Mouse (Mus musculus): ENCODE data around the gene Gm17662. TPM values are rescaled to one million over a fixed set of nuclear protein-coding genes. Genes with fewer than 3 reads are reported as not detected.

Gene Gm17662
- polyA plus RNA-seq, 1 experiment = not detected

DNA sequence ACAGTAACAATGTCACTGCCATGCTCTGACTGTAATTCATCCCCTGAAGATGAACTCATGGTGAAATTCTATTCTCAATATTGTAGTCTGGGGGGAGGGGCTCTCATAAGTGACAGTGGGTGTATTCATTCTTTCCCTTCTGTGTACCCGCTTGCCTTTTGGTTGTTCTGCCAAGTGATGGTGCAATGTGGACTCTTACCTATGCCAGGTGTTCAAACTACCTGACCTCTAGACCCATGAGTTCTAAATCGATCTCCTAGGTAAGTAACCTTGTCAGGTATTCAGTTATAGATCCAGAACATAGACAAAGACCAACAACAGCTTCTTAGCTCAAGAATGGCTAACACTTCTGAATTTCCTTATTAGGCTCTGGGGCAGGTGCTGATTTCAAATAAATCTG is 18.8 kb upstream of the Gm17662 start:
- H3K27me3 ChIP-seq (ENCODE audit: control insufficient read depth, insufficient read depth, insufficient read length) = no peaks in the 10 kb centered on the region
- H3ac ChIP-seq (ENCODE audit: control insufficient read depth, insufficient read length, low read depth) = no peak overlapping the region
- TF ChIP-seq MAX (IDR thresholded peaks at IDR 0.05) = no peak
- no peak for TF ChIP-seq MYOG (IDR thresholded peaks at IDR 0.05; ENCODE audit: control insufficient read depth, extremely low read depth, insufficient read length)
- no peak for TF ChIP-seq FOSL1 (IDR thresholded peaks at IDR 0.05; ENCODE audit: insufficient read depth, low read length, poor library complexity, severe bottlenecking)
- no peak for TF ChIP-seq CTCF (IDR thresholded peaks at IDR 0.05; ENCODE audit: control insufficient read depth, insufficient read depth, insufficient read length)
- no peak for TF ChIP-seq USF1 (IDR thresholded peaks at IDR 0.05; ENCODE audit: low read depth)
- TF ChIP-seq CEBPB (IDR thresholded peaks at IDR 0.05; ENCODE audit: low read depth) = no peak
- TF ChIP-seq MYOD1 (IDR thresholded peaks at IDR 0.05; ENCODE audit: control insufficient read depth, insufficient read length, low read depth) = no peak
- no peaks in the 10 kb centered on the region for H3K79me3 ChIP-seq (ENCODE audit: low read depth)
- no peaks in the 10 kb centered on the region for H3K79me2 ChIP-seq (ENCODE audit: control insufficient read depth, insufficient read depth)
- H3K36me3 ChIP-seq (ENCODE audit: control insufficient read depth, insufficient read depth) = no peaks in the 10 kb centered on the region
- H3K4me3 ChIP-seq (ENCODE audit: insufficient read depth, poor library complexity, severe bottlenecking) = no peak overlapping the region

DNA sequence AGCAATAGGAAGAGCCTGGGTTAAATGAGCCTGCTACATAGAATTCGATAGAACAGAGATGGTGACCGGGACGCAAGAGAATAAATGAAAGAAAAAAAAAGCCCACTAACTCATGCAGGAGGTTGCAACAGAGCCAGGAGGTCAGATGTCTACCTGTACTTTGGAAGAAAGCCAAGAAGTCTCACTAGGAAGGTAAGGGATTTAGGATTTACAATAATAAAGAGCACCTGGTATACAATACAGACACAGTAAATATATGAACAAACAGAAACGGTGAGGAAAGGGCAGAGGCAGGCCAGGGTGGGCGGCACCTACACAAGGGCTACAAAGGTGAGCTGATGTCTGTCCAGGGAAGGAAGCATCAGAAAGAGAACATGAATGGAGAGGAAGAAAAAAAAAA is 14.9 kb upstream of the Gm17662 start:
- H3K79me3 ChIP-seq (ENCODE audit: low read depth) = no peaks in the 10 kb centered on the region
- H3K79me2 ChIP-seq (ENCODE audit: control insufficient read depth, insufficient read depth) = no peaks in the 10 kb centered on the region
- H3K27me3 ChIP-seq (ENCODE audit: control insufficient read depth, insufficient read depth, insufficient read length) = no peaks in the 10 kb centered on the region
- no peak overlapping the region for H3ac ChIP-seq (ENCODE audit: control insufficient read depth, insufficient read length, low read depth)
- TF ChIP-seq MAX (IDR thresholded peaks at IDR 0.05) = no peak
- no peak for TF ChIP-seq MYOG (IDR thresholded peaks at IDR 0.05; ENCODE audit: control insufficient read depth, extremely low read depth, insufficient read length)
- no peak for TF ChIP-seq USF1 (IDR thresholded peaks at IDR 0.05; ENCODE audit: low read depth)
- no peak for TF ChIP-seq FOSL1 (IDR thresholded peaks at IDR 0.05; ENCODE audit: insufficient read depth, low read length, poor library complexity, severe bottlenecking)
- no peak for TF ChIP-seq CTCF (IDR thresholded peaks at IDR 0.05; ENCODE audit: control insufficient read depth, insufficient read depth, insufficient read length)
- TF ChIP-seq CEBPB (IDR thresholded peaks at IDR 0.05; ENCODE audit: low read depth) = no peak
- no peak for TF ChIP-seq MYOD1 (IDR thresholded peaks at IDR 0.05; ENCODE audit: control insufficient read depth, insufficient read length, low read depth)
- H3K36me3 ChIP-seq (ENCODE audit: control insufficient read depth, insufficient read depth) = no peaks in the 10 kb centered on the region
- no peak overlapping the region for H3K4me3 ChIP-seq (ENCODE audit: insufficient read depth, poor library complexity, severe bottlenecking)

DNA sequence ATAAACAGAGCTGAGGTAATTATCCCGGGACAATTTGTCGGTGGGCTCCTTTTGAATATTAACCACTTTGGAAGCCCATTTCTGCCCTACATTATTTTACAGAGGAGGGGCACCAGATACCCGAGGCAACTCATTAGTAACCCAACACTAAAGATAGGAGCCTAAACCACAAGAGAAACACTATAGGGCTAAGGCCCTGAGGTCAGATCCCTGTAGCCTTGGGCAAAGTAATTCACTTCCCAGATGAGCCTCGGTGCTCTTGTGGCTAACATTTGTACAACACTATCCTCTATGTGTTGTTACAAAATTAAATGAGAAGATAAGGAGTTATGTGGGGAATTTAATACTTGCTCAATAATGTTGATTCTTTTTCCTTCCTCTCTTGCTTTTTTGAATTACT is 13.6 kb upstream of the Gm17662 start:
- no peaks in the 10 kb centered on the region for H3K27me3 ChIP-seq (ENCODE audit: control insufficient read depth, insufficient read depth, insufficient read length)
- H3K4me3 ChIP-seq (ENCODE audit: insufficient read depth, poor library complexity, severe bottlenecking) = no peak overlapping the region
- H3K79me2 ChIP-seq (ENCODE audit: control insufficient read depth, insufficient read depth) = no peaks in the 10 kb centered on the region
- H3ac ChIP-seq (ENCODE audit: control insufficient read depth, insufficient read length, low read depth) = no peak overlapping the region
- no peaks in the 10 kb centered on the region for H3K36me3 ChIP-seq (ENCODE audit: control insufficient read depth, insufficient read depth)
- TF ChIP-seq MAX (IDR thresholded peaks at IDR 0.05) (no peak), USF1 (IDR thresholded peaks at IDR 0.05; ENCODE audit: low read depth) (no peak), CTCF (IDR thresholded peaks at IDR 0.05; ENCODE audit: control insufficient read depth, insufficient read depth, insufficient read length) (no peak), MYOD1 (IDR thresholded peaks at IDR 0.05; ENCODE audit: control insufficient read depth, insufficient read length, low read depth) (no peak), MYOG (IDR thresholded peaks at IDR 0.05; ENCODE audit: control insufficient read depth, extremely low read depth, insufficient read length) (no peak), CEBPB (IDR thresholded peaks at IDR 0.05; ENCODE audit: low read depth) (no peak), FOSL1 (IDR thresholded peaks at IDR 0.05; ENCODE audit: insufficient read depth, low read length, poor library complexity, severe bottlenecking) (no peak)
- H3K79me3 ChIP-seq (ENCODE audit: low read depth) = no peaks in the 10 kb centered on the region

DNA sequence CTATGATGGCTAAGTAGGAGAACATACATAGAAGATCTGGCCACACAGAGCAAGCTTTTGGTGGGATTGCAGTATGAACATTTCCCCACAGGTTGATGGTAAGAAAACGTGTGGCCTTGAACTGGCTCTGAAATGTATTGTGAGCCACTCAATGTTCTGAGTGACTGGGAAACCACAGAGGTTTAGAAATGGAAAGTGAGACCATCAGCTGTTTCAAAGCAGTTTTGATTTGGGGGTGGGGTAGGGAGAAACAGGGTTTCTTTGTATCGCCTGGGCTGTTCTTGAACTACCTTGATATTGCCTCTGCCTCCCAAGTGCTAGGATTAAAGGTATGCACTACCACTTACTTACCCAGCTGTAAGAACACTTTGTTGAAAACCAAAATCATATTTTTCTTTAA is 1.9 kb upstream of the Gm17662 start:
- Histone ChIP-seq H3K27me3 (ENCODE audit: control insufficient read depth, insufficient read depth, insufficient read length) (no peaks in the 10 kb centered on the region), H3K4me3 (ENCODE audit: insufficient read depth, poor library complexity, severe bottlenecking) (no peak overlapping the region), H3ac (ENCODE audit: control insufficient read depth, insufficient read length, low read depth) (no peak overlapping the region), H3K36me3 (ENCODE audit: control insufficient read depth, insufficient read depth) (no peaks in the 10 kb centered on the region), H3K79me3 (ENCODE audit: low read depth) (no peaks in the 10 kb centered on the region), H3K79me2 (ENCODE audit: control insufficient read depth, insufficient read depth) (no peaks in the 10 kb centered on the region)
- TF ChIP-seq MYOD1 (IDR thresholded peaks at IDR 0.05; ENCODE audit: control insufficient read depth, insufficient read length, low read depth) (no peak), FOSL1 (IDR thresholded peaks at IDR 0.05; ENCODE audit: insufficient read depth, low read length, poor library complexity, severe bottlenecking) (no peak), CEBPB (IDR thresholded peaks at IDR 0.05; ENCODE audit: low read depth) (no peak), USF1 (IDR thresholded peaks at IDR 0.05; ENCODE audit: low read depth) (no peak), MYOG (IDR thresholded peaks at IDR 0.05; ENCODE audit: control insufficient read depth, extremely low read depth, insufficient read length) (no peak), CTCF (IDR thresholded peaks at IDR 0.05; ENCODE audit: control insufficient read depth, insufficient read depth, insufficient read length) (no peak), MAX (IDR thresholded peaks at IDR 0.05) (no peak)

DNA sequence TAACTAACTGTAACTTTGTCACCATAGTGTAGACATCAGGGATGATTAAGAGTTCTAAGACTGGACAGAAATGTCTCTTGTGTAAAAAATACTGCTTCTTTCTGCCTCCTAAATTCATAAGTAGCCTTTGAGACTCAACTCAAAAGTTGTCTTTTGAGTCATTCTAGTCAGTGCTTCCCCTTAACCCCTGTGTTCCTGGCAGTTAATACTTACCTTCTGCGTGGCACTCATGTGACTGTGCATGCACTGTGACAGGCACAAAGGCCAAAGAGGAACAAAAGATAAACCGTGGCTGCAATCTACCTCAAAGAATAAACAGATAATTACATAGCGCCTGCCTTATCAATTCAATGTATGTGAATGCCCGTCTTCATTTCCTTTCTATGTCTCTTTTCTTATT is 694 bp downstream of the Gm17662 start:
- no peaks in the 10 kb centered on the region for H3K79me3 ChIP-seq (ENCODE audit: low read depth)
- no peaks in the 10 kb centered on the region for H3K27me3 ChIP-seq (ENCODE audit: control insufficient read depth, insufficient read depth, insufficient read length)
- TF ChIP-seq MYOD1 (IDR thresholded peaks at IDR 0.05; ENCODE audit: control insufficient read depth, insufficient read length, low read depth) (no peak), CTCF (IDR thresholded peaks at IDR 0.05; ENCODE audit: control insufficient read depth, insufficient read depth, insufficient read length) (no peak), MYOG (IDR thresholded peaks at IDR 0.05; ENCODE audit: control insufficient read depth, extremely low read depth, insufficient read length) (no peak), MAX (IDR thresholded peaks at IDR 0.05) (no peak), CEBPB (IDR thresholded peaks at IDR 0.05; ENCODE audit: low read depth) (no peak), USF1 (IDR thresholded peaks at IDR 0.05; ENCODE audit: low read depth) (no peak), FOSL1 (IDR thresholded peaks at IDR 0.05; ENCODE audit: insufficient read depth, low read length, poor library complexity, severe bottlenecking) (no peak)
- no peaks in the 10 kb centered on the region for H3K36me3 ChIP-seq (ENCODE audit: control insufficient read depth, insufficient read depth)
- no peak overlapping the region for H3ac ChIP-seq (ENCODE audit: control insufficient read depth, insufficient read length, low read depth)
- H3K4me3 ChIP-seq (ENCODE audit: insufficient read depth, poor library complexity, severe bottlenecking) = no peak overlapping the region
- H3K79me2 ChIP-seq (ENCODE audit: control insufficient read depth, insufficient read depth) = no peaks in the 10 kb centered on the region

DNA sequence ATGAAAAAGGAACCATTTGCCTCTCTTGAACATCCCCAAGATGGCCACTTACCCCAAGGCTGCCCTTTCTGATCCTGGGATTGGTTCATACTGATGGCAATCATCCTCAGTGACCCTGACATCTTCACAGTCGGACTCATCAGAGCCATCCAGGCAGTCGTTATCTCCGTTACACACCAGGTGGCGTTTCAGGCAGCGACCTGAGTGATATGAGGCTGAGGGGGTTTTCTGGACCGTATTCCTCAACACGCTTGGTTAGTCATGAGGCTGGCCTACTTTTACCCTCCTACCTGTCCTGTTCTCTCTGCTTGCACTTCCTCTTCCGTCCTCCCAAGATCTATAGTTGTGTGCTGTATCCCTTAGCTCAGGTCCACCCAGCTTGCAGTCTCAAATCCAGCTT is 4.1 kb downstream of the Gm17662 start:
- H3K27me3 ChIP-seq (ENCODE audit: control insufficient read depth, insufficient read depth, insufficient read length) = no peaks in the 10 kb centered on the region
- TF ChIP-seq USF1 (IDR thresholded peaks at IDR 0.05; ENCODE audit: low read depth) (no peak), FOSL1 (IDR thresholded peaks at IDR 0.05; ENCODE audit: insufficient read depth, low read length, poor library complexity, severe bottlenecking) (no peak), CEBPB (IDR thresholded peaks at IDR 0.05; ENCODE audit: low read depth) (no peak), MYOD1 (IDR thresholded peaks at IDR 0.05; ENCODE audit: control insufficient read depth, insufficient read length, low read depth) (no peak), CTCF (IDR thresholded peaks at IDR 0.05; ENCODE audit: control insufficient read depth, insufficient read depth, insufficient read length) (no peak), MAX (IDR thresholded peaks at IDR 0.05) (no peak), MYOG (IDR thresholded peaks at IDR 0.05; ENCODE audit: control insufficient read depth, extremely low read depth, insufficient read length) (no peak)

More for the DNA sequence above, 4.1 kb downstream of the Gm17662 start:
- no peaks in the 10 kb centered on the region for H3K79me2 ChIP-seq (ENCODE audit: control insufficient read depth, insufficient read depth)
- H3ac ChIP-seq (ENCODE audit: control insufficient read depth, insufficient read length, low read depth) = no peak overlapping the region
- H3K36me3 ChIP-seq (ENCODE audit: control insufficient read depth, insufficient read depth) = no peaks in the 10 kb centered on the region
- H3K4me3 ChIP-seq (ENCODE audit: insufficient read depth, poor library complexity, severe bottlenecking) = no peak overlapping the region
- no peaks in the 10 kb centered on the region for H3K79me3 ChIP-seq (ENCODE audit: low read depth)
